Mouse (Mus musculus) large intestine, adult 2 months (tissue): ENCODE measurements at regions not wholly inside any gene's neighbourhood (a gene's known extent, or its start where the extent isn't known, plus 50 kb on each side); places are given as distances from the start of the nearest gene placed in this dataset.

Source experiments
- DNase-seq: peaks from one replicate; pipeline ENCODE4 v3.0.0-alpha.2; 2012; ENCODE audit warnings: low read depth, low spot score
- WGBS: fragments of 180-500 bp; shearing (Covaris S2); methylation state at CpG from one replicate; pipeline ENCODE4 v1.1.7; 2018; 5-methylcytosine and 5-hydroxymethylcytosine counted together

- DNase-seq: no peak
- 72% methylated on average over 3 of the region's 3 CpGs for WGBS
These were observed 430.4 kb downstream of the Etnk1 start for GRCm38 (mm10) chr6:143597414-143597813.

GRCm38 (mm10) chr6:143598916-143599315 lies 431.9 kb downstream of the Etnk1 start:
- 44% methylated on average over 4 of the region's 4 CpGs for WGBS
- no peak for DNase-seq

- DNase-seq: peak; percentile 4
- WGBS: 98% methylated on average over 1 of the region's 1 CpGs
These were observed 442.1 kb downstream of the Etnk1 start for GRCm38 (mm10) chr6:143609100-143609499.

GRCm38 (mm10) chr6:143612966-143613365 lies 445.9 kb downstream of the Etnk1 start:
- no peak for DNase-seq
- WGBS: 69% methylated on average over 10 of the region's 10 CpGs

GRCm38 (mm10) chr6:143614431-143614987 lies 447.5 kb downstream of the Etnk1 start:
- no peak for DNase-seq
- 67% methylated on average over 11 of the region's 11 CpGs for WGBS

GRCm38 (mm10) chr6:143615361-143615760 lies 448.3 kb downstream of the Etnk1 start:
- 74% methylated on average over 8 of the region's 8 CpGs for WGBS

GRCm38 (mm10) chr6:143616386-143616785 lies 449.4 kb downstream of the Etnk1 start:
- 74% methylated on average over 4 of the region's 4 CpGs for WGBS
- no peak for DNase-seq

More at GRCm38 (mm10) chr6:143615361-143615760, 448.3 kb downstream of the Etnk1 start:
- DNase-seq: no peak

GRCm38 (mm10) chr6:143618558-143618957 lies 451.5 kb downstream of the Etnk1 start:
- no peak for DNase-seq
- WGBS: 51% methylated on average over 10 of the region's 10 CpGs

- 73% methylated on average over 2 of the region's 2 CpGs for WGBS
These were observed 453.6 kb downstream of the Etnk1 start for GRCm38 (mm10) chr6:143620583-143620982.

GRCm38 (mm10) chr6:143622161-143622560 lies 455.1 kb downstream of the Etnk1 start:
- 55% methylated on average over 2 of the region's 2 CpGs for WGBS

More at GRCm38 (mm10) chr6:143620583-143620982, 453.6 kb downstream of the Etnk1 start:
- DNase-seq: no peak

GRCm38 (mm10) chr6:143624901-143625300 lies 457.9 kb downstream of the Etnk1 start:
- no peak for DNase-seq
- 82% methylated on average over 3 of the region's 3 CpGs for WGBS

More at GRCm38 (mm10) chr6:143622161-143622560, 455.1 kb downstream of the Etnk1 start:
- no peak for DNase-seq

- 35% methylated on average over 7 of the region's 7 CpGs for WGBS
- no peak for DNase-seq
These were observed 464.6 kb downstream of the Etnk1 start for GRCm38 (mm10) chr6:143631581-143631980.

GRCm38 (mm10) chr6:143633710-143634109 lies 466.7 kb downstream of the Etnk1 start:
- no peak for DNase-seq
- 76% methylated on average over 6 of the region's 6 CpGs for WGBS

GRCm38 (mm10) chr6:143634334-143634733 lies 467.3 kb downstream of the Etnk1 start:
- no peak for DNase-seq
- WGBS: 73% methylated on average over 10 of the region's 10 CpGs

- DNase-seq: no peak
- 83% methylated on average over 2 of the region's 2 CpGs for WGBS
These were observed 468.0 kb downstream of the Etnk1 start for GRCm38 (mm10) chr6:143635043-143635442.

- DNase-seq: no peak
- WGBS: 53% methylated on average over 5 of the region's 5 CpGs
These were observed 473.6 kb downstream of the Etnk1 start for GRCm38 (mm10) chr6:143640652-143641051.

- no peak for DNase-seq
- 70% methylated on average over 3 of the region's 3 CpGs for WGBS
These were observed 475.0 kb downstream of the Etnk1 start for GRCm38 (mm10) chr6:143642052-143642451.

- WGBS: 71% methylated on average over 4 of the region's 4 CpGs
These were observed 479.0 kb downstream of the Etnk1 start for GRCm38 (mm10) chr6:143645989-143646388.

GRCm38 (mm10) chr6:143648501-143648900 lies 481.5 kb downstream of the Etnk1 start:
- 86% methylated on average over 3 of the region's 3 CpGs for WGBS
- DNase-seq: no peak

More at GRCm38 (mm10) chr6:143645989-143646388, 479.0 kb downstream of the Etnk1 start:
- no peak for DNase-seq

- 68% methylated on average over 5 of the region's 5 CpGs for WGBS
- DNase-seq: no peak
These were observed 489.6 kb downstream of the Etnk1 start for GRCm38 (mm10) chr6:143656576-143656975.

GRCm38 (mm10) chr6:143660837-143661236 lies 493.8 kb downstream of the Etnk1 start:
- no peak for DNase-seq
- 78% methylated on average over 3 of the region's 3 CpGs for WGBS

GRCm38 (mm10) chr6:143663306-143663705 lies 496.3 kb downstream of the Etnk1 start:
- DNase-seq: no peak
- 73% methylated on average over 7 of the region's 7 CpGs for WGBS
